Mouse (Mus musculus): ENCODE results near the gene Ptprg.

GRCm38 (mm10) chr14:11664302-11664701 lies 111.0 kb downstream of the Ptprg start:
- TF ChIP-seq CTCF (IDR thresholded peaks at IDR 0.05; ENCODE audit: low read depth) = no peak
- TF ChIP-seq EP300 (IDR thresholded peaks at IDR 0.05; ENCODE audit: low read depth) = no peak
